Mouse (Mus musculus) right cerebral cortex, postnatal 4 days (tissue): ENCODE results near the gene Nelfa.
"Not testable (repeated sequence)": the region's sequence is repeated elsewhere in the genome, so short reads cannot be mapped to it uniquely, and the experiment has no call there.

ENCODE experiments used
- DNase-seq: peaks from one replicate; pipeline ENCODE4 v3.0.0-alpha.2; 2022

Gene Nelfa

DNA sequence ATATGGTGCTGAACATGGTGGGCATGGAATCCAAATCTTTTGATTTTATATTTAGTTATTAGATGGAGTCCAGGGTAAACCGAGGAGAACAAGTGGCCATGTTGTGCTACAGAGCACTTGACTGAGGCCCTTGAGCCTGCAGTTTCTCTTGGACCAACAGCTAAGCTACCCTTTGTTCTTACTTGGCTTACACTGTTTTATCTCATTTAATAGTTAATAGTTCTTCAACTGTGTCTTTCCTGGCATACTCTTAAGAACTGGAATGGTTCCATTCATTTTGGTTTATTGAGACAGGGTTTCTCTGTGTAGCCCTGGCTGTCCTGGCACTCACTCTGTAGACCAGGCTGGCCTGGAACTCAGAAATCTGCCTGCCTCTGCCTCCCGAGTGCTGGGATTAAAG lies 19.6 kb downstream of the Nelfa start:
- DNase-seq: not testable (repeated sequence)

DNA sequence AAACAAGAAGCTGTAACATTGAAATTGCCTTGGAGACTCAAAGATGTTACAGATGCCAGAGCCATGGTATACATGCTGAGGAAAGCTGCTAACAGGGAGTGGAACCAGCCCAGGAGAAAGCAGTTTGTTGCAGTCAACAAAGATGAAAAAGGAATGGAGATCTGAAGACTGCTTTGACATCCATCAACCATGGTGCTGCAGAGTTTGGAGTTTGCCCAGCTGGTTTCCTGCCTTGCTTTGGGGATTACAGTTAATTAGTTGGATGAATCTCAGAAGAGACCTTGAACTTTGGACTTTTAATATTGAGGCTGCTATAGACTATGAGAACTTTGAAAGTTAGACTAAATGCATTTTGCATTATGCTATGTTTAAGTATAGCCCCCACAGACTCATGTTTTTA lies 21.2 kb downstream of the Nelfa start:
- not testable (repeated sequence) for DNase-seq

DNA sequence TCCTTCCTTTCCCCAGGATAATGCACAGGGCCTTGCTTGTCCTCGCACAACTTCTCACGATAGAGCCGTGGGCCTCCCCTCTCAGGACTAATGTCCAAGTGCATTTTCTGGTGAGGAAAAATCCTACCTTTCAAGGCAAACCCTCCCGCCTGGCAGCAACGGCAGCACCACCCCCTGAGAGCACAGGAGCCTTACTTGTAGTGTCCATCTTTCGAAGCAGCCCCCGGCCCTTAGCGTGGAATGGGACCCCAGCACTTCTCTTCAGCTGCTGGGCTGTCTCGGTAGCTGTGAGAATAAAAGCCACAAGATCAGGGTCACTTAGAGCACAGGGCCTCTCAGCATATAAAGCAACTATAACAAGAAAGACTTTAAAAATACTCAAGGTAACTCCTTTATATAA lies 33.0 kb downstream of the Nelfa start:
- DNase-seq: no peak

DNA sequence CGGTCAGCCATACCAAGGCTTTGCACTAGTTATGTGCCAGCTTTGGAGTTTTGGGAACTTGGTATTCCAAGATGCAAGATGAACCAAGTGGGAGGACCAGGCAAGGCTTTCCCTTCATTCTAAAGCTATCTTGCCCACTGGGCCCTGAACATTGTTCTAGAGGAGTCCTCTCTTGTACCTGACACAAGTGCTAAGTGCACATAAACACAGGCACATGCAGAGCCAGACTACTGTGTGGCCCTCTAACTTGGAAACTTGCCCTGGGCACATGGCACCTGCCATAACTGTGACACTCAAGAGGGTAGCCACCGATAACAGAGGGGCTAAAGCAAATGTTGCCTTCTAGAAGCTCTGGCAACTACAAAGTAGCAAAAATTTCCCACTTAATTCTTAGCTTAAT lies 33.5 kb downstream of the Nelfa start:
- DNase-seq: no peak

DNA sequence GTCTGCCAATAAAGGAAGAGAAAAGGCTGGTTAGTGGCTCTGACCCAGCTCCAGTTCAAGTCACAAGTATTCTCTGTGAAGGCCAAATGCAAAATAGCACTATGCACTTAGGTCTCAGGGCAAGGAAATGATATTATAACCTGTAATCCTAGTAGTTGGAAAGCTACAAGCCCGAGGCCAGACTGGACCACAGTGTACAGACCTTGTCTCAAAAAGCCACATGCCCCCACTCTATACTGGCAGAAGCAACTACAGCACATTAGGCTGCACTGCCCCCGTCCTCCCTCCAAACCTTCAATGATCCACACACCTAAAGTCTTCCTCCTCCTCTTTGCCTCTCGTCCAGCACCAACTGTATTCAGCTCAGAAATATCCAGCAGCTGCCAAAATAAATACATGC lies 34.9 kb downstream of the Nelfa start:
- no peak for DNase-seq

- DNase-seq: no peak
Observed at GRCm38 (mm10) chr5:33900701-33901263, 35.4 kb downstream of the Nelfa start.

DNA sequence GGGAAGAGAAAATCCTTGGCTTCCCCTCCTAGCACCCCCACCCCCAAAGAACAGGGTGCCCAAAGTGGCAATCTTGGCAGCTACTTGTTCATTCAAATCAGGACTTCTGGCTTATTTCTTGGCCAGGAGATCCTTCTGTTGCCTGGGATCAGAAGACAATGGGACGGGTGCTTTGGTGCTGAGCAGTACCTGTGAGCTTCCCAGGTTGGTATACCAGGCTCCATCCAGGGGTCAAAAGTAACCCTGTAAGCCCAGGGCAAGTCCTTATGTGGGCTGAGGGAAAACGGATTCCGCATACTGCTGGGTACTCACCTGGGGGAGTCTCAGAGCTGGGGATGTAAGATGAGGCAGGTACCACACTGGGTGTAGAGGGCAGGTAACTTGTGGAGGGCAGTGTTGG lies 36.1 kb downstream of the Nelfa start:
- DNase-seq: no peak

GRCm38 (mm10) chr5:33899245-33899644 lies 37.0 kb downstream of the Nelfa start:
- DNase-seq: no peak

DNA sequence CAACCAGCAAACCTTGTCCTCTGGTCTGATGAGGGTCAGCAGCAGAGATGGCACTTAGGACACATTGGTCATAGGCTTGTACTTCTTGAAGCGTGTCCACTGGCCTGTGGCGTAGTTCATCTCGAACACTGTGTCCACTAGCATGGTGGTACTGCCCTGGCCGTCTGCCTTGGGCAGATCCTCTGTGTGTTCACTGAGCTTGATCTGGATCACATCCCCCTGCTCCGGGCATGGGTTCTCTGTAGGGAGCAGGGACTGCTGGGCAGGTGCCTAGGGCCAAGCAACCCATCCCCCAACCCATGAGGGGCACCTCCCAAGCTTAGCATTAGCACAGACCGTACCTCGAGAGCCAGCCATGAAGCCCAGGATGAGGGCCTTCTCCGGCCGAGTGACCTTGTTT lies 37.5 kb downstream of the Nelfa start:
- DNase-seq: no peak

- DNase-seq: no peak
Observed at GRCm38 (mm10) chr5:33897158-33897557, 39.1 kb downstream of the Nelfa start.

DNA sequence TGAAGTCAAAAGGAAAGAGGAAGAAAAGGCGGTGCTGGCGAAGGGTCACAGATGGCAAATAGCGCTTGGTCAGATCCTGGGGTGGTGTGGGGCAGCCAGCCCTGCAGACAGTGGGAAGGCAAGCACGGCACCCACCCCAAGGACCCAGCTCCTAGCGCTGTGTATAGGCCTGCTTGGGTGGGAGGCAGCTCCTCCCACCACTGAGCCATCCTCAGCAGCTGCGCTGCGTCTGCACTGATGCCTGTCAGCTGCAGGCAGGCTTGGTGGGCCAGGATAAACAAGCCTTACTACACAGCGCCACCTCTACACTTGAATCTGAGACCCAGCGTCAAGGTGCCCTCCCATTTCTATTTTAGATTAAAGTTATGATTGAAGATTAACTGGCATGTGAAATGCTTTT lies 41.1 kb downstream of the Nelfa start:
- DNase-seq: no peak

GRCm38 (mm10) chr5:33893406-33893805 lies 42.8 kb downstream of the Nelfa start:
- no peak for DNase-seq

DNA sequence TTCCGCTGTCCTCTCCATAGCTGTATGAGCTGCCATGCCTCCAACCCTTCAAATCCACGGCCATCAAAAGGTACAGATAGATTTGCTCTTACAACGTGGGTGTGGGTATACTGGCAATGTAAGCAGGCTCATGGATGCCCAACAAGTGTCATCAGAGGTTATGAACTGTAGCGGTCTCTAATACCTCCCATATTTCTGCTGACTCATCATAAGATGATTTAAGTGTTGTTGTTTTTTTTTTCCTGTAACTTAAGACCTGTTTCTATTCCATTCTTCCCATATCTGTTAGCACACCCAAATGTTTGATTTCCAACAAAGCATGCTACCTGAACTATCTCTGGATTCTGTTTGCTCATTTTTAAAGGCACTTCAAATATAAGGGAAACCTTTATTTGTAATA lies 55.1 kb downstream of the Nelfa start:
- no peak for DNase-seq

- no peak for DNase-seq
Observed at GRCm38 (mm10) chr5:33875472-33875871, 60.7 kb downstream of the Nelfa start.

DNA sequence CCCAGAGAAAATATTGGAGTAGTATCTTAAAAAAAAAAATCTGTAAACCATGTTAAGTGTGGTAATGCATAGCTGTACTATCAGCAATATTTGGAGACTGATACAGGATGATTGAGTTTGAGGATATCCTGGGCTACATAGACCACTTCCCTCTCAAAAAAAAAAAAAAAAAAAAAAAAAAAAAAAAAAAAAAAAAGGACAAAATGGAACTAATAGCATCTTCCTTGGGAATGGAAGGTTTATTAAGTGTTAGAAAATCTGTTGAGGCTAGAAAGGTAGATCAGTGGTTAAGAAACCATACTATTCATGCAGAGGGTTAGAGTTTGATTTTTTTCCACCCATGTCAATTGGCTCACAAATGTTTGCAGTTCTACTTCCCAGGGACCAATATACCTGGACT lies 78.5 kb downstream of the Nelfa start:
- DNase-seq: no peak

DNA sequence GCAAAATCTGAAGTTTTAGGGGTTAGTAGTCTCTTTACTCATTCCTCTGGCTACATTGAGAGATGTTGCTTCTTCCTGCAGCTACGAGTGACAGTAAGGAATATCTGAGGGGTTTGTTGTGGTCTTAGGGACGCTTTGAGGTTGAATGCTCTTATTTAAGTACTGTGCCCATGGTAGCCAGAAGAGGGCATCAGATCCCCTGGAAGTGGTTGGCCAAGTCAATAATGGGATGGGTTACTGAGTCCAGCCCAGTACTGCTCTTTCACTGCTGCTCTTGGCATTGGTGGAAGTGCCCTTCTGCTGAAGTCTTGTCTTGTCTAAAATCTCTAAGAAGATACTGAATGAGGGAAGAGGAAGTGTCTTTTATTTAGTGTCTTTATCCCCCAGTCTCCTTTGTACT lies 82.2 kb downstream of the Nelfa start:
- no peak for DNase-seq

GRCm38 (mm10) chr5:33853086-33853485 lies 83.1 kb downstream of the Nelfa start:
- DNase-seq: no peak

- DNase-seq: no peak
Observed at GRCm38 (mm10) chr5:33851466-33851865, 84.7 kb downstream of the Nelfa start.
